Mouse (Mus musculus) forebrain, embryonic 16.5 days (tissue): ENCODE measurements around the gene Mtf1. TPM values are rescaled to one million over a fixed set of nuclear protein-coding genes. Genes with fewer than 3 reads are reported as not detected.

Experiments
- ATAC-seq: fragments of 200-750 bp; cut with Nextera tagmentation; 2 replicates; pipeline ENCODE4 v1.8.0; 2017; ENCODE audit warnings: mild to moderate bottlenecking, moderate library complexity
- H3K27ac ChIP-seq: fragments of 300-500 bp; sonication (generic); 2 replicates; pipeline ENCODE4 v1.5.1; 2014; ENCODE audit warnings: low read length, control low read depth
- H3K27me3 ChIP-seq: fragments of 300-500 bp; sonication (generic); replicated peaks from 2 replicates; pipeline ENCODE4 v1.6.1; 2014; ENCODE audit warnings: low read length; ENCODE audit not compliant: control insufficient read depth, insufficient read depth
- H3K36me3 ChIP-seq: fragments of 300-500 bp; sonication (generic); 2 replicates; pipeline ENCODE4 v1.6.1; 2014; ENCODE audit not compliant: control insufficient read depth, insufficient read depth
- H3K4me1 ChIP-seq: fragments of 300-500 bp; sonication (generic); replicated peaks from 2 replicates; pipeline ENCODE4 v1.6.1; 2014; ENCODE audit warnings: low read length; ENCODE audit not compliant: control insufficient read depth, insufficient read depth
- H3K4me2 ChIP-seq: fragments of 300-500 bp; sonication (generic); 2 replicates; pipeline ENCODE4 v1.6.1; 2014; ENCODE audit warnings: mild to moderate bottlenecking, low read length, control low read depth
- H3K4me3 ChIP-seq: fragments of 300-500 bp; sonication (generic); replicated peaks from 2 replicates; pipeline ENCODE4 v1.5.1; 2014; ENCODE audit warnings: mild to moderate bottlenecking, low read length, control low read depth
- H3K9ac ChIP-seq: fragments of 300-500 bp; sonication (generic); replicated peaks from 2 replicates; pipeline ENCODE4 v1.6.1; 2014; ENCODE audit warnings: low read depth, low read length, control low read depth
- H3K9me3 ChIP-seq: fragments of 300-500 bp; sonication (generic); 2 replicates; pipeline ENCODE4 v1.6.1; 2016; ENCODE audit warnings: low read length; ENCODE audit not compliant: control insufficient read depth
- WGBS: fragments of 180-500 bp; shearing (Covaris S2); extraction: QIAGEN DNeasy Blood & Tissue Kit; methylation state at CpG from one replicate; pipeline ENCODE4 v1.1.7; 2014; 5-methylcytosine and 5-hydroxymethylcytosine counted together
- polyA plus RNA-seq: library from polyadenylated mRNA; unstranded; fragments of >200 nt; fragmentation: Nextera tagmentation; extraction: Ambion mirVana; gene quantifications from 2 replicates; pipeline ENCODE4 v1.2.1, GENCODE M21; 2015

Gene Mtf1
- polyA plus RNA-seq, 1 experiment from 2014 or later: 14.9 TPM

- H3K27me3 ChIP-seq: no peaks in the 10 kb centered on the region
- WGBS: 91% methylated on average over 13 of the region's 13 CpGs
- no peak overlapping the region for H3K9ac ChIP-seq
- no peaks in the 10 kb centered on the region for H3K9me3 ChIP-seq
- H3K27ac ChIP-seq: no peak overlapping the region
- no peak overlapping the region for H3K4me2 ChIP-seq
- H3K4me1 ChIP-seq: no peaks in the 10 kb centered on the region
- ATAC-seq: no peak
- H3K4me3 ChIP-seq: no peak overlapping the region
- no peaks in the 10 kb centered on the region for H3K36me3 ChIP-seq
These were observed 32.8 kb upstream of the Mtf1 start for GRCm38 (mm10) chr4:124768963-124769591.

GRCm38 (mm10) chr4:124770624-124771023 is 31.3 kb upstream of the Mtf1 start:
- Histone ChIP-seq H3K4me1 (no peaks in the 10 kb centered on the region), H3K36me3 (no peaks in the 10 kb centered on the region), H3K4me3 (no peak overlapping the region), H3K27me3 (no peaks in the 10 kb centered on the region), H3K27ac (no peak overlapping the region), H3K9ac (no peak overlapping the region), H3K9me3 (no peaks in the 10 kb centered on the region), H3K4me2 (no peak overlapping the region)
- 77% methylated on average over 5 of the region's 5 CpGs for WGBS
- ATAC-seq: no peak

GRCm38 (mm10) chr4:124772125-124772524 is 29.8 kb upstream of the Mtf1 start:
- Histone ChIP-seq H3K27ac (no peak overlapping the region), H3K4me3 (no peak overlapping the region), H3K36me3 (no peaks in the 10 kb centered on the region), H3K9ac (no peak overlapping the region), H3K9me3 (no peaks in the 10 kb centered on the region), H3K27me3 (no peaks in the 10 kb centered on the region), H3K4me1 (no peaks in the 10 kb centered on the region), H3K4me2 (no peak overlapping the region)
- WGBS: 73% methylated on average over 4 of the region's 4 CpGs
- ATAC-seq: no peak

GRCm38 (mm10) chr4:124773449-124773848 is 28.5 kb upstream of the Mtf1 start:
- Histone ChIP-seq H3K9me3 (no peaks in the 10 kb centered on the region), H3K36me3 (no peaks in the 10 kb centered on the region), H3K27ac (no peak overlapping the region), H3K27me3 (no peaks in the 10 kb centered on the region), H3K4me2 (no peak overlapping the region), H3K4me3 (no peak overlapping the region), H3K9ac (no peak overlapping the region), H3K4me1 (no peaks in the 10 kb centered on the region)
- WGBS: 76% methylated on average over 2 of the region's 2 CpGs
- ATAC-seq: no peak

GRCm38 (mm10) chr4:124773995-124774394 is 27.9 kb upstream of the Mtf1 start:
- H3K4me3 ChIP-seq: no peak overlapping the region
- H3K27me3 ChIP-seq: no peaks in the 10 kb centered on the region
- H3K4me2 ChIP-seq: no peak overlapping the region
- WGBS: 97% methylated on average over 6 of the region's 6 CpGs
- H3K9ac ChIP-seq: no peak overlapping the region
- H3K36me3 ChIP-seq: no peaks in the 10 kb centered on the region
- H3K9me3 ChIP-seq: no peaks in the 10 kb centered on the region
- no peak overlapping the region for H3K27ac ChIP-seq
- H3K4me1 ChIP-seq: no peaks in the 10 kb centered on the region
- no peak for ATAC-seq

GRCm38 (mm10) chr4:124774429-124774828 is 27.5 kb upstream of the Mtf1 start:
- no peaks in the 10 kb centered on the region for H3K27me3 ChIP-seq
- no peaks in the 10 kb centered on the region for H3K4me1 ChIP-seq
- H3K9ac ChIP-seq: no peak overlapping the region
- no peak overlapping the region for H3K4me2 ChIP-seq
- no peaks in the 10 kb centered on the region for H3K9me3 ChIP-seq
- WGBS: 71% methylated on average over 2 of the region's 2 CpGs
- no peak overlapping the region for H3K4me3 ChIP-seq
- H3K36me3 ChIP-seq: no peaks in the 10 kb centered on the region
- ATAC-seq: no peak
- no peak overlapping the region for H3K27ac ChIP-seq

GRCm38 (mm10) chr4:124781361-124781760 is 20.5 kb upstream of the Mtf1 start:
- Histone ChIP-seq H3K27ac (no peak overlapping the region), H3K4me1 (no peaks in the 10 kb centered on the region), H3K9ac (no peak overlapping the region), H3K9me3 (no peaks in the 10 kb centered on the region), H3K36me3 (peaks cover 11% of the 10 kb centered on the region), H3K4me2 (no peak overlapping the region), H3K27me3 (no peaks in the 10 kb centered on the region), H3K4me3 (no peak overlapping the region)
- WGBS: 62% methylated on average over 7 of the region's 7 CpGs
- no peak for ATAC-seq

- H3K27me3 ChIP-seq: no peaks in the 10 kb centered on the region
- no peak overlapping the region for H3K4me3 ChIP-seq
- no peaks in the 10 kb centered on the region for H3K4me1 ChIP-seq
- H3K36me3 ChIP-seq: peaks cover 13% of the 10 kb centered on the region
- WGBS: 94% methylated on average over 8 of the region's 8 CpGs
- no peak overlapping the region for H3K27ac ChIP-seq
- H3K9ac ChIP-seq: no peak overlapping the region
- H3K9me3 ChIP-seq: no peaks in the 10 kb centered on the region
- H3K4me2 ChIP-seq: no peak overlapping the region
- ATAC-seq: no peak
These were observed 19.5 kb upstream of the Mtf1 start for GRCm38 (mm10) chr4:124782395-124782794.

GRCm38 (mm10) chr4:124783937-124784336 is 18.0 kb upstream of the Mtf1 start:
- no peak overlapping the region for H3K27ac ChIP-seq
- no peak overlapping the region for H3K4me3 ChIP-seq
- 89% methylated on average over 8 of the region's 8 CpGs for WGBS
- H3K4me1 ChIP-seq: no peaks in the 10 kb centered on the region
- ATAC-seq: no peak
- no peaks in the 10 kb centered on the region for H3K9me3 ChIP-seq
- no peak overlapping the region for H3K4me2 ChIP-seq
- H3K27me3 ChIP-seq: no peaks in the 10 kb centered on the region
- H3K9ac ChIP-seq: no peak overlapping the region
- H3K36me3 ChIP-seq: peaks cover 17% of the 10 kb centered on the region

- H3K4me2 ChIP-seq: no peak overlapping the region
- 78% methylated on average over 4 of the region's 4 CpGs for WGBS
- H3K4me1 ChIP-seq: no peaks in the 10 kb centered on the region
- H3K27me3 ChIP-seq: no peaks in the 10 kb centered on the region
- peaks cover 15% of the 10 kb centered on the region for H3K36me3 ChIP-seq
- H3K4me3 ChIP-seq: no peak overlapping the region
- no peaks in the 10 kb centered on the region for H3K9me3 ChIP-seq
- ATAC-seq: no peak
- no peak overlapping the region for H3K9ac ChIP-seq
- H3K27ac ChIP-seq: no peak overlapping the region
These were observed 11.9 kb upstream of the Mtf1 start for GRCm38 (mm10) chr4:124790013-124790412.
